Mouse (Mus musculus): ENCODE data around the gene Eif6.

The Eif6 gene

DNA sequence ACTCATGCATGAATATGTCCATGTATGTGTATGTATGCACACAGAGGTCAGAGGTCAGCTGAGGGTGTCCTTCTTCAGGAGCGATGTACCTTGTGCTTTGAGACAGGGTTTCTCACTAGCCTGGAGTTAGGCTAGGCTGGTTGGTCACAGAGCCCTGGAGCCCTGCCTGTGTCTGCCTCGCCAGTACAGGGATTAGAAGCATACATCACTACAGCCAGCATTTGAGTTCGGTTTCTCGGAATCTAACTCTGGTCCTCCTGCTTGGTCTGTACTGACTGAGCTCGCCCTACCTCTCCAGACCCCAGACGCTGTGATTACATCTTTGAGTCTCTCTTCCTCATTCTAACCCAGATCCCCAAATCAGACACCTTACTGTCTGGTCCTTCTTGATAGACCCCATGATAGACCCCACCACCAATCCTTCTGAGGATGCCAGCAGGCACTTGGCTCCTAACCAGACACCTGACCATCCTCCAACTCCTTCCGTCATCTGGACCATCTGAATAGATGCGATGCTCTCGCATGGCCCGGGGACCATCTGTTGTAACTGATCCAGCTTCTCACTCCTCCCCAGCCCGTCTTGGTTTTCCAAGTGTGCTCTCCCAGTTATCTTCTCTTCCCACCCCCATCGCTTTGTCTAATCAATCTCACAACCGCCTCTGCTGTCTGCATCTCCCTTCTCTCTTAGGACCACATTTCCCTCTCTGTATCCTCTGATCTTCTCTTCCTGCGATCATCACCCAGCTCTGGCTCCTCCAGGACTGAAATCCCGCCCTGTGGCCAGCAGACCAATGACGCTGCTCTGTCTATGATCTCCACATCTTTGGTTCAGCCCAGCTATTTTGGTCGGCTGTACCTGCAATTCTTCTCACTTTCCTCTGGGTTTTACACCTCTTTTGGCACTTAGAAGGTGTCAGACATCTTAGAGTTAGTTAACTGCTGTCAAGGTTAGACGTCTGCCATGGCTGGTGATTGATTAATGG, 38.5 kb downstream of the Eif6 start:
- DNase-seq (ENCODE audit: extremely low spot score) = no peak

- no peak for DNase-seq (ENCODE audit: extremely low spot score)
Observed at GRCm38 (mm10) chr2:155786905-155787304, 39.8 kb downstream of the Eif6 start.

DNA sequence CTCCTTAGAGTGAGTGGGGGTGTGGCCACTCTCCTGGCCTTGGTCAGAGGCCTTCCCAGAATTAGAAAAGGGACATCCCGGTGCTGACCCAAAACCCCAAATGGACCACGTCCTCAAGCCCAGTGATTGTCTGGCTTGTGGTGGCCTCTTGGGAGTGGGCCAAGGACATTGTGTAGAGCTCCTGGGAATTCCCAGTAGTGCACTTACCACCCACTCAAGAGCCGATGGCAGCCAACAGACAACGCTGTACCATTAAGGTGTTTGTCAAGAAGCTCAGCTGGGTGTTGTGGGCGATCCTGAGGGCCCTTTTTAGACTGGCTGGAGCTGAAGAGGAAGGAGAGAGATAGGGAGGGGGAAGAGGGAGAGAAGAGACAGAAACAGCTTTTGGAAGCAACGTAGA, 42.2 kb downstream of the Eif6 start:
- no peak for DNase-seq (ENCODE audit: extremely low spot score)

DNA sequence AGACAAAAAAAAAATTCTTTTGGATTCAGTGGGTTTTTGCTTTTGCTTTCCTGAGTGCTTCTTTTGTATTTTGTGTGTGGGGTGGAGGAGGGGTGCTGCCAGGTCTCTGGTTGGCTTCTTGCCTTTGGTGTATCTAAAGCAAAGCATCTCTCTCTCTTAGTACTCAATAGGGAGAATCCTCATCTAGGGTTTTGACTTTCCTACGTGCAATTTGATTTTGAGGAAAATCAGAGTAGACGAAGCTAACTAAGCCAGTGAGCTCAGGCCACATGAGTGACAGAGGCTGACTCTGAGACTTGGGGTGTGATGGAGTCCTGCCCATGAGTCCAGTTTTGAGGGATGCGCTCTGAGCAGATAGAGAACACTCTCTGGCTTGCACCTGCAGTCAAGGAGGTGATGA, 47.2 kb downstream of the Eif6 start:
- no peak for DNase-seq (ENCODE audit: extremely low spot score)

DNA sequence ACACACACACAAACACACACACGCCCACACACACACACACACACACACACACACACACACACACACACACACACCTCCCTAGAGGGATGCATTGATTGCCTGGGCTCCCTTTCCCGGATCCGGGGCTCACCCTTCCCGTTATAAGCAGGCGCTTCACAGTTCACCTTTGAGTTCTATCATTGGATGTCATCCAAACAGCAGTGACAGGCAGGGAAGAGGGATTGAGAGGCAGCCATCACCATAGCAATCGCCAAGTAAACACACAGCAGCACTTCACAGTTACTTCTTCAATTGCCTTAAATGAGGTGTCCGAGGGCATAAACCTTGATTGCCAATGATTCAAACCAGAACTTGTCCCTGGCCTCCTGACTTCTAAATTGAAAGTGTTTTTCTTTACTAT, 47.7 kb downstream of the Eif6 start:
- DNase-seq (ENCODE audit: extremely low spot score) = no peak

DNA sequence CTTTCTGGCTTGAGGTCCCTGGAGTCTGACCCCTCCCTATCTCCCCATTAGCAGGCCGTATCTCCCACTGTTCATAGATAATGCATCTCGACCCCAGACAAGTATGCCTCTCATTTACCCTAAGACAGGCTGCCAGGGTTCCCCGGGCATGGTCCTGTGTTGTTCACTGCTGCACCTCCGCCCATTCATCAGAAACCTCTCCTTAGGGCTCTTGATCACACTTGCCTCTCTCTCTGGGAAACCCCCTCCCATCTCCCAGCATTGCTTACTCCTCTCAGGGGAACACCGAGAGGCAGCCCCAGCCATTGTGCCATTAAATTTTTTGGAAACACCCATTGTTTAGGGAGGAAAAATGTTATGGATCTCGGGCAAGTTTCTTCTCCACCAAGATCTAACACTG, 48.7 kb downstream of the Eif6 start:
- no peak for DNase-seq (ENCODE audit: extremely low spot score)

DNA sequence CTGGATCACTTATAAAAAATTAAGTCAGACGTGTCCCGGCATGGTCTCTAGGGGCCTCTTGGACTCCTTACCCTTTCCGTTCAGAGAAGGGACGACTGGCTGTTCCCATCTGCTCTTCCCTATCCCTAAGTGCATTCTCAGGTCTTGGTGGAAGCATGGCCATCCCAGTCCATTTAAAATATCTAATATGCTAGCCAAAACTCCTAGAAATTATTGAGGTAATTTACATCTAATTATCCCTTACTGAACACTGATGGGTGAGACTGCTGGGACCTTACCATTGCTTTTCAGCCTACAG, 49.1 kb downstream of the Eif6 start:
- no peak for DNase-seq (ENCODE audit: extremely low spot score)

- DNase-seq (ENCODE audit: extremely low spot score) = no peak
Observed at GRCm38 (mm10) chr2:155776824-155777687, 49.7 kb downstream of the Eif6 start.

- peak; percentile 83 for DNase-seq (ENCODE audit: extremely low spot score)
Observed at GRCm38 (mm10) chr2:155775685-155776263, 51.0 kb downstream of the Eif6 start.

DNA sequence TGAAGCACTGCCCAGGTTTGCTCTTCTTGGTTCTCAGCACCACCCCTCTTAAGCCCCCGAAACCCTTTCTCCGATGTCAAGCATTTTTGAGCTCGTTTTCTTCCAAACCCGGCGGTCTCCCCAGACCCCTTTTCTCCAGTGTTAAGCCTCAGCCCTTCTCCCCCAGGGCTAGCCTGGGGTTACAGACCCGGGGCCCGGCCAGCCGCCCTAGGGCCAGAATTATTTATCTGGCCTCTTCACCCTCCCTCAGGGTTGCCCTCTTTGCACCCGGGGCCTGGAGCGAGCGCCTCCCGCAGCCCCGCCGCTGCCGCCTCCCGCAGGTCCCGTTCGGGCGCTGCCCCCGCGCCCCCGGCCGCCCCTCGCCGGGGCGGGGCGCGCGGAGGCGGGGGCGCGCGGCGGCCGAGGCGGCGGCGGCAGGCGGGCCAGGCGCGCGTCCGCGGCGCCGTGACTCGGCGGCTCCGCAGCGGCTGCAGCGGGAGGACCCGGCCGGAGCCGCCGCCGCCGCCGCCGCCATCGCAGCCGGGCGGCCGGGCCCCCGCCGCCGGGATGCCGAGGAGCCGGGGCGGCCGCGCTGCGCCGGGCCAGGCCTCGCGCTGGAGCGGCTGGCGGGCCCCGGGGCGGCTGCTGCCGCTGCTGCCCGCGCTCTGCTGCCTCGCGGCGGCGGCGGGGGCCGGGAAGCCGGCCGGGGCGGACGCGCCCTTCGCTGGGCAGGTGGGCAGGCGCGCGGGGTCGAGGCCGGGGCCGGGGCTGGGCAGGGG, 51.6 kb downstream of the Eif6 start, which contains the start of gene Mmp24:
Mmp24 (plus strand) TSS at position 416 of the 758 bp plus-strand sequence.
- peak; percentile 1 for DNase-seq (ENCODE audit: extremely low spot score)

GRCm38 (mm10) chr2:155774261-155774926, 52.3 kb downstream of the Eif6 start:
- no peak for DNase-seq (ENCODE audit: extremely low spot score)

- no peak for DNase-seq (ENCODE audit: extremely low spot score)
Observed at GRCm38 (mm10) chr2:155773664-155774063, 53.1 kb downstream of the Eif6 start.

Measured in embryo, embryonic 9.5 days (tissue).